Mouse (Mus musculus) CH12.LX (cell line): ENCODE results near the gene Dusp5. TPM values are rescaled to one million over a fixed set of nuclear protein-coding genes. Genes with fewer than 3 reads are reported as not detected.

Experiments used
- DNase-seq: peaks from one replicate; pipeline ENCODE4 v3.0.0-alpha.2; 2013; ENCODE audit errors: extremely low read depth
- H3K27ac ChIP-seq: 2 replicates; pipeline ENCODE4 v1.5.1; 2012; ENCODE audit warnings: low read depth, mild to moderate bottlenecking, control low read depth, moderate library complexity; ENCODE audit not compliant: insufficient read depth
- H3K27me3 ChIP-seq: replicated peaks from 2 replicates; pipeline ENCODE3; 2012; ENCODE audit warnings: inconsistent platforms
- H3K36me3 ChIP-seq, 2 experiments: replicated peaks in 1 of 2; 2 replicates each; pipeline versions ENCODE3 to v1.6.1; 2012; ENCODE audit warnings: inconsistent platforms in 1 of 2, low read length in 1 of 2, mild to moderate bottlenecking in 1 of 2, mixed read lengths in 1 of 2, moderate library complexity in 1 of 2; ENCODE audit not compliant: control insufficient read depth in 1 of 2, insufficient read depth in 1 of 2
- H3K4me1 ChIP-seq, 2 experiments: 2 replicates each; pipeline ENCODE4 v1.6.1; 2012; ENCODE audit warnings: inconsistent platforms in 1 of 2, moderate library complexity in 1 of 2; ENCODE audit not compliant: insufficient read depth in 2 of 2, control insufficient read depth in 1 of 2
- H3K4me2 ChIP-seq: 2 replicates; pipeline ENCODE4 v1.6.1; 2012; ENCODE audit warnings: low read depth, mild to moderate bottlenecking, control low read depth; ENCODE audit not compliant: poor library complexity, insufficient read depth, severe bottlenecking
- H3K4me3 ChIP-seq, 3 experiments: fragments of 150-350 bp in 1 of 3; sonication (generic) in 1 of 3; replicated peaks in 1 of 3; 2 replicates each; pipeline versions ENCODE3 to v1.5.1; 2011 to 2012; ENCODE audit warnings: low read depth in 2 of 3, low read length in 2 of 3, mild to moderate bottlenecking in 2 of 3, moderate library complexity in 2 of 3, control low read depth in 1 of 3, improper control_type of control experiment in 1 of 3, inconsistent platforms in 1 of 3, mixed read lengths in 1 of 3; ENCODE audit not compliant: poor library complexity in 1 of 3
- H3K79me2 ChIP-seq: replicated peaks from 2 replicates; pipeline ENCODE4 v1.6.1; 2012; ENCODE audit warnings: mild to moderate bottlenecking, moderate library complexity; ENCODE audit not compliant: control insufficient read depth, poor library complexity, insufficient read depth, severe bottlenecking; ENCODE audit errors: extremely low read depth
- H3K9ac ChIP-seq: 2 replicates; pipeline ENCODE4 v1.6.1; 2012; ENCODE audit warnings: low read depth, mild to moderate bottlenecking, control low read depth, moderate library complexity; ENCODE audit not compliant: insufficient read depth
- H3K9me3 ChIP-seq: replicated peaks from 2 replicates; pipeline ENCODE3; 2012; ENCODE audit warnings: low read length, inconsistent platforms, mixed read lengths
- CHD1 ChIP-seq: IDR thresholded peaks from 2 replicates; pipeline ENCODE4 v1.6.1; 2012; ENCODE audit warnings: low read depth, low read length, improper control_type of control experiment, inconsistent platforms
- CTCF ChIP-seq, 2 experiments: IDR thresholded peaks in 1 of 2; conservative IDR thresholded peaks in 1 of 2; 2 replicates each; pipeline ENCODE4 v1.5.1; 2011 to 2012; ENCODE audit warnings: low read depth in 2 of 2, low read length in 2 of 2, improper control_type of control experiment in 1 of 2, inconsistent platforms in 1 of 2, mild to moderate bottlenecking in 1 of 2, moderate library complexity in 1 of 2
- E2F4 ChIP-seq: IDR thresholded peaks from 2 replicates; pipeline ENCODE4 v1.6.1; 2011; ENCODE audit warnings: low read depth, low read length, improper control_type of control experiment; ENCODE audit not compliant: insufficient replicate concordance
- ELF1 ChIP-seq: IDR thresholded peaks from 2 replicates; pipeline ENCODE4 v1.6.1; 2014; ENCODE audit warnings: low read depth, mild to moderate bottlenecking, inconsistent platforms, low read length, improper control_type of control experiment
- EP300 ChIP-seq: IDR thresholded peaks from 2 replicates; pipeline ENCODE4 v1.6.1; 2011; ENCODE audit warnings: low read length, improper control_type of control experiment
- HCFC1 ChIP-seq: IDR thresholded peaks from 2 replicates; pipeline ENCODE4 v1.6.1; 2012; ENCODE audit warnings: low read depth, mild to moderate bottlenecking, inconsistent platforms, low read length, improper control_type of control experiment
- JUND ChIP-seq: conservative IDR thresholded peaks from 2 replicates; pipeline ENCODE4 v1.6.1; 2011; ENCODE audit warnings: low read depth, low read length, improper control_type of control experiment
- KAT2A ChIP-seq: IDR thresholded peaks from 2 replicates; pipeline ENCODE4 v1.6.1; 2012; ENCODE audit warnings: low read length, improper control_type of control experiment, inconsistent platforms; ENCODE audit not compliant: insufficient replicate concordance
- MAFK ChIP-seq: IDR thresholded peaks from 2 replicates; pipeline ENCODE4 v1.6.1; 2011; ENCODE audit warnings: low read length, improper control_type of control experiment; ENCODE audit not compliant: insufficient replicate concordance
- MAX ChIP-seq: IDR thresholded peaks from 2 replicates; pipeline ENCODE4 v1.6.1; 2011; ENCODE audit warnings: low read length, improper control_type of control experiment
- MEF2A ChIP-seq: IDR thresholded peaks from 2 replicates; pipeline ENCODE4 v1.6.1; 2014; ENCODE audit warnings: low read depth, mild to moderate bottlenecking, inconsistent platforms, low read length, improper control_type of control experiment, borderline replicate concordance
- MYC ChIP-seq: IDR thresholded peaks from 2 replicates; pipeline ENCODE4 v1.6.1; 2011; ENCODE audit warnings: low read depth, mild to moderate bottlenecking, improper control_type of control experiment, low read length
- NRF1 ChIP-seq: IDR thresholded peaks from 2 replicates; pipeline ENCODE4 v1.6.1; 2014; ENCODE audit warnings: low read depth, mild to moderate bottlenecking, inconsistent platforms, low read length, improper control_type of control experiment, moderate library complexity
- PAX5 ChIP-seq: IDR thresholded peaks from 2 replicates; pipeline ENCODE4 v1.6.1; 2012; ENCODE audit warnings: low read length, inconsistent platforms, mixed read lengths
- POLR2A ChIP-seq: IDR thresholded peaks from 2 replicates; pipeline ENCODE4 v1.6.1; 2011; ENCODE audit warnings: low read depth, mild to moderate bottlenecking, improper control_type of control experiment, low read length
- POLR2AphosphoS2 ChIP-seq: IDR thresholded peaks from 2 replicates; pipeline ENCODE4 v1.6.1; 2011; ENCODE audit warnings: low read depth, low read length, improper control_type of control experiment
- SMC3 ChIP-seq: IDR thresholded peaks from 2 replicates; pipeline ENCODE4 v1.6.1; 2011; ENCODE audit warnings: low read depth, low read length, improper control_type of control experiment
- TBP ChIP-seq: conservative IDR thresholded peaks from 2 replicates; pipeline ENCODE4 v1.6.1; 2011; ENCODE audit warnings: low read depth, low read length, improper control_type of control experiment
- TCF12 ChIP-seq: IDR thresholded peaks from 2 replicates; pipeline ENCODE4 v1.6.1; 2014; ENCODE audit warnings: low read depth, mild to moderate bottlenecking, inconsistent platforms, low read length, improper control_type of control experiment
- USF1 ChIP-seq: IDR thresholded peaks from 2 replicates; pipeline ENCODE4 v1.6.1; 2014; ENCODE audit warnings: low read depth, mild to moderate bottlenecking, inconsistent platforms, low read length, improper control_type of control experiment
- ZMIZ1 ChIP-seq: IDR thresholded peaks from 2 replicates; pipeline ENCODE4 v1.6.1; 2012; ENCODE audit warnings: low read depth, mild to moderate bottlenecking, inconsistent platforms, low read length, improper control_type of control experiment
- dilution Hi-C: fragments of 300-500 bp; cut with MboI; formaldehyde crosslinking; loops from 2 replicates; pipeline ENCODE4 v1.14.3; 2020; ENCODE audit warnings: low sequenced_read_pairs; ENCODE audit not compliant: extremely low pct_unique_long_range_greater_than_20kb, extremely low pct_ligation_motif_present
- in situ Hi-C: fragments of 300-500 bp; cut with MboI; formaldehyde crosslinking; loops from 3 replicates; pipeline ENCODE4 v1.14.3; 2019; ENCODE audit warnings: low sequenced_read_pairs, low pct_ligation_motif_present, low pct_unique_long_range_greater_than_20kb, mixed read lengths
- polyA plus RNA-seq: library from polyadenylated mRNA; unstranded; fragments of >175 nt; gene quantifications from 2 replicates; pipeline ENCODE4 v1.2.1, GENCODE M21; 2012; ENCODE audit warnings: low read depth; ENCODE audit not compliant: insufficient read length
- total RNA-seq, 2 experiments: library from RNA; depleted of rRNA; stranded (reverse); fragments of 300-350 nt in 1 of 2; fragments of >200 nt in 1 of 2; gene quantifications; 2 replicates each; pipeline ENCODE4 v1.2.3; 2012 to 2014

Gene Dusp5
- total and polyA plus RNA-seq, 3 experiments: 10.6 to 18.2 (median 13.2) TPM

DNA sequence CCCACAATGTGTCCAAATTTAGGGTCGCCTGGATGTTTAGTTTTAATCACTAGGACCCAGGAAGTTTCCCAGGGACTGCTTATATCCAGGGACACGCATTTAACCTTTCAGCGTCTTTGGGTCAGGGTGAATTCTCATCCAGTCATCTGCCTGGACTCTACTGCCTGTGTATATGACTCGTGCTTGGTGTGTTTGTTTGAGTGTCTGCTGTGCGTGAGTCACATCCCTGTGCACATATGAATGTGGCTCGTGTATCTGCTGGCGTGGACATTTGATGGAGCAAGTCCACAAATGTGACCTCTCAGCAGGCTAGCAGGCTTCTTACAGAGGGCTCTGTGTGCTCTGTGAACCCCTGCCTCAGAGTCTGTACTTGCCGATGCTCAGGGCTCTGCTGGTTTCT lies 38.0 kb upstream of the Dusp5 start:
- no peak for DNase-seq
- Histone ChIP-seq H3K4me2 (no peak overlapping the region), H3K4me1 (peaks cover 2 to 6% of the 10 kb centered on the region in 2 experiments; a peak in 2 of 4 replicates), H3K4me3 (no peak overlapping the region), H3K27me3 (no peaks in the 10 kb centered on the region), H3K79me2 (no peaks in the 10 kb centered on the region), H3K9me3 (no peaks in the 10 kb centered on the region), H3K9ac (no peak overlapping the region), H3K36me3 (no peaks in the 10 kb centered on the region), H3K27ac (no peak overlapping the region)
- no peak for TF ChIP-seq POLR2AphosphoS2
- TF ChIP-seq MAX: no peak
- no peak for TF ChIP-seq EP300
- TF ChIP-seq CHD1: no peak
- no peak for TF ChIP-seq USF1
- TF ChIP-seq HCFC1: no peak
- TF ChIP-seq MYC: no peak
- in situ Hi-C loops (no loop called here), dilution Hi-C loops (no loop called here)

DNA sequence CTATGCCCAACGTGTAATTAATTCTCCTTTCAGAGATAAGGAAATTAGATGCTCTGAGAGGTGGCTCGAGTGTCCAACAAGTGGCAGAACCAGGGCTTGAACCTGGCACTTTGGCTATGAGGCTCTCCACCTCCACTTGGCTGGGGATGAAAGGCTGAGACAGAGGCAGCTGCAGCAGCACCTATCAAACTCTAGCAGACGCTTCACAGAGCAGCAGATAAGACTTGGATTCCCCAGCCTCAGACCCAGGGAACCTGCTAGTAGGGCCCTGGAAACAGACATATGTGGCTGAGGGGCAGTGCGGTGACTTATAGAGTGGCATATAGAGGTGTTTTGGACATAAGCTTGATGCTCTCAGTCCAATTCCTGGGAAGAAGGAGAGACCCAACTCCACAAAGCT lies 36.4 kb upstream of the Dusp5 start:
- H3K4me2 ChIP-seq: no peak overlapping the region
- H3K27ac ChIP-seq: no peak overlapping the region
- H3K4me1 ChIP-seq: peaks cover 2 to 6% of the 10 kb centered on the region in 2 experiments; a peak in 2 of 4 replicates
- TF ChIP-seq ELF1 (no peak), MAX (no peak), E2F4 (no peak), ZMIZ1 (no peak), JUND (no peak), PAX5 (no peak), HCFC1 (no peak), MEF2A (no peak), TCF12 (no peak), MAFK (no peak), POLR2A (no peak), TBP (no peak), NRF1 (no peak), SMC3 (no peak), KAT2A (no peak), CTCF (conservative IDR thresholded peaks at IDR 0.05 in 1 of 2, IDR thresholded peaks at IDR 0.05 in 1 of 2; ENCODE audit: low read depth in 2 of 2, low read length in 2 of 2) (no peak)
- no peaks in the 10 kb centered on the region for H3K9me3 ChIP-seq
- dilution Hi-C loops: no loop called here
- H3K9ac ChIP-seq: no peak overlapping the region
- no peaks in the 10 kb centered on the region for H3K79me2 ChIP-seq
- no peak overlapping the region for H3K4me3 ChIP-seq
- H3K27me3 ChIP-seq: no peaks in the 10 kb centered on the region
- DNase-seq: no peak
- in situ Hi-C loops: no loop called here
- no peaks in the 10 kb centered on the region for H3K36me3 ChIP-seq
